Mouse (Mus musculus) liver, embryonic 14.5 days (tissue): ENCODE results near the gene Hscb.

ENCODE experiments used
- CTCF ChIP-seq: IDR thresholded peaks from 2 replicates; pipeline ENCODE4 v1.5.1; 2016; ENCODE audit warnings: antibody characterized with exemption, low read depth, control low read depth
- EP300 ChIP-seq: IDR thresholded peaks from 2 replicates; pipeline ENCODE4 v1.6.1; 2016; ENCODE audit warnings: antibody characterized with exemption, low read depth

GRCm38 (mm10) chr5:110875286-110875685 lies 35.7 kb upstream of the Hscb start:
- TF ChIP-seq EP300 (no peak), CTCF (no peak)
